Mouse (Mus musculus): ENCODE results near the gene Colq.

Colq gene

DNA sequence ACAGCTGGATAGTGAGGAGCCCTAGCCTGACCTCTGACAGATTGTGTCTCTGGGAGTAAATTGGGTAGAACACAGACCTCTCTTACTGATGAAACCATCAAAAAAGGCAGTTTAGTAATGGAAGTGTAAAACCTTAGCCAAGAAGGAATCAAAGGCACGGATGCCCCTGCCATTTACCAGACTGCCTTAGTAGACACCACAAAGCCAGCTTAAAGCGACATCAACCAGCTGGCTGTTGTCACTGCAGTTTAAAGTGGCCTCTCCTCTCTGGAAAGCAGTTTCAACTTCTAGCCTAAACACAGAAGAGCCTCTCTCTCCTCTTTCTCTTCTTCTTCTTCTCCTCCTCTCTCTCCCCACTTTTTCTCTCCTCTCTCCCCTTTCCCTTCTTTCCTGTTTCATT is 69.8 kb downstream of the Colq start:
- no peak for DNase-seq

DNA sequence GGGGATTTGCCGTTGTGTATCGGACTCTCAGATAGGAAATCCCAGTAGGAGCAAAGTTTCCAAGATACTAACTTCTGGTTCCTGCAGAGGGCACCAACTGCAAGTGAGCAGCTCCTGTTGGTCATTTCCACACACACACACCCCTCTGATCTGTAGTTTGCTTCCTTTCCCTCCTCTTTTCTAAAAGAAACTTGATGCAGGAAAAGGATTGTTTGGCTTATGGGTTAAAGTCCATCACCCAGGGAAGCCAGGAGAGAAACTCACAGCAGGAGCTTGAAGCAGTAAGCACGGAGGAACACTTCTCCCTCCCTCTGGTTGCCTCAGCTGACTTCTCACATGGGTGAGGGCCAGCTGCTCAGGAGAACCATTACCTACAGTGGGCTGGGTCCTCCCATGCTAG is 72.0 kb downstream of the Colq start:
- peak; percentile 69 for DNase-seq

DNA sequence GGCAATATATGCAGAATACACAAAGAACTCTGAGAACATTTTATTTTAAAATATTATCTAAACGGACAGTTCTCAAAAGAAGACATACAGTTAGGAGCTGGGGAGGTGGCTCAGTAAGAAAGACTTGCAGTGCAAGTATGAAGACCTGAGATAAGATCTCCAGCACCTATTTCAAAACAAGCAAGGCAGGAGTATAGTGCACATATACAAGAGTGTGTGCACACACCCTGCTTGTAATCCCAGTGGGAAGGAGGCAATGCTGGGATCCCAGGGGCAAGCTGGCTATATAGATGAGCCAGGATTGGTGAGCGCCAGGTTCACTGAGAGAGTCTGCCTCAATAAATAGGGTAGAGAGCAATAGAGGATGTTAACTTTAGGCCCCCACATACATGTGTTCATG is 75.2 kb downstream of the Colq start:
- DNase-seq = no peak

DNA sequence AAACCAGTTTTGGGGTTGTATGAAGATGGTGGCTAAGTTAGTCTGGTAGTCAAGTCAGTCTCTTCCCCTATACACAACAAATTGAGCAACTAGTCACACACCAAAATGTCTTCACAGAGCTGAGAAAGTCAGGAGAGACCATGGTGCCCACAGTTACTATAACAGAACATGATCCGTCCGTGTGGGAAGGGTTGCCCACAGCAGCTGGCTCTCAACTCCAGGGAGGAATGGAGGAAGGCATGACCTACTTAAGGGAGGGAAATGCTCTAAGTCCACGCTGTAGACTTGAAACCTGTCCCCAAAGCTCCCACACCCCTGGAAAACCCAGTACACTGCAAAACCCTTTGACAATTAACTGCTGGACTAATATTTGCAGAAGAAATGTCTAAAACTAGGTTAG is 80.8 kb downstream of the Colq start:
- no peak for DNase-seq

DNA sequence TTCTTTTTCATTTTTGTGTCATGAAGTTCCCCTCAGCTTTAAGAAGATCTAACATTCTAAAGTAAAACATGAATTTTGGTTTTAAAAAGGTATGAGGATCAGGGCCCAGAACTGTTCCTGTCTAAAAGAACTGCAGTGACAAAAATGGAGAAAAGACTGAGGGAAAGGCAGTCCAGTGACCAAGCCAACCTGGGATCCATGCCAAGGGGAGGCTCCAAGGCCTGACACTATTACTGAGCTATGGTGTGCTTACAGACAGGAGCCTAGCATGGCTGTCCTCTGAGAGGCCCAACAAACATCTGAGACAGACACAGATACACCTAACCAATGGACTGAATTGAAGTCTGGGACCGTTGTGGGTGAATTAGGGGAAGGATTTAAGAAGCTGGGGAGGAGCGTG is 81.2 kb downstream of the Colq start:
- no peak for DNase-seq

DNA sequence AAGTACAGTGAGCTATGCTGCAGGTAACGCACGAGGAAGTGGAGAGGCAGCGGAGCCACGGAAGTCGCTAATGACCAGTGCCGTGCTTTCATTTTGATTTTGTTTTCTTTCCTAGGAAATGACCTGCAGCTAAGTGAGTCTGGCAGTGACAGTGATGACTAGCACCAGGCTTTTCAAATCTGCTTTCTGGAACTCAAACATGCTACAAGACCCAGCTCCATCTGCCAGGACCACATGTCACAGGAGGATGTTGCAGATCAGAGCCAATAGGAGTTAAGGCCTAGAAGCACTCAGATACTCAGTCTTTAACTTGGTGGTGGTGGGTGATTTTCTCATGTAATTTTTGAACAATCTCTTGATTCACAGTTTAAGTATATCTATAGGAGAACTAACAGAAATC is 84.7 kb downstream of the Colq start:
- no peak for DNase-seq

DNA sequence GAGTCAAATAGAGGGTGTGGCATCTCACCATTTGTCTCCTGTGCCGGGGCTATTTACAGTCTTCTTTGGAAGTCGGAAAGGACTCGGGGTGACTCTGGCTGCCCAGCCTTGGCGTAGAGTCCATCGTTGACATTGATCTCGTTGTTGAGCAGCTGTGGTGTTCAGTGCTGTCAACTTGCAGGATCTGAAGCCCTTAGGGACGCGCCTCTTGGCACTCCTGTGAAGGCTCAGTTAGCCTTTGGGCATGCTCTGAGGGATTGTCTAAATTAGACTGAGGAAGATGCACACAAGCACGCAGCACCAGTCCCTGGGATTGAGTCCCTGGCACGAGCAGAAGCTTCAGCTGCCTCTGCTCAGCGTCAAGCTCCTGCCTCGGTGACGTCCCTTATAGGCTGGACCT is 87.7 kb downstream of the Colq start:
- DNase-seq = no peak

DNA sequence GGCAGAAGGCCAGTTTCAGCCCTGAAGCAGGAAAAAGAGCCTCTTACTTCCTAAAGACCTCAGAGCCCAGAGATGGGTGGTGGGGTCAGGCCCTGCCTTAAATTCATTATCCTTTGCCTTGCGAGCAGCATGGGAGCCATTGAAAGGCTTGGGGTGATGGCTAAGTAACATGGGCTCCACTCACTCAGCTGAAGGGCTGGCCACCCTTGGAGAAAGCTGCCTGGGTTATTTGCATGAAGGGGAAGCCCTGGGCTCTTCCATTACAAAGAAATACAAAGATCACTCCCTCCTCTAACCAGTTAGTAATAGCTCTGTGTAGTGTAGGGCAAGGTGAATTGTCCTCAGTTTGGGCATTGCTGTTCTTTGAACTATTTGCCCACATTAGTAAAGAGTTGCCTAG is 91.6 kb downstream of the Colq start:
- DNase-seq = no peak

DNA sequence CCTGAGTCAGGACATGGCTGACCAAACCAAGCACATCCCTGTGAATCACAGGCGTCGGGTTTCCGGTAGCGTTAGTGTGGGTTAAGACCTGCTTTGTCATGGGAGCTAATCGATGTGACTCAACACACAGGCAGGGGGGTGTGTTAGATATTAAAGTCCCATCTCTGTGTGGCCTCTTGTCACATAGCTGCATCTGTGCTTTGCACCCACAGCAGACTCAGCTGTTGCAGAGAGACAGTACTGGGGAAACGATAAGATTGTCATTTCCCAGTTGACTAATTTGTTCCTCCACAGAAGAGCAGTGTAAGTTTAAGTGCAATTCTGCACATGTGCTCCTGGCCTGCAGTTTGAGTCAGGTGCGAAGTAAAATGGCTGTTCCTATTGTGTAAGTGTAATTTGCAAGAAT is 94.9 kb downstream of the Colq start:
- no peak for DNase-seq

DNA sequence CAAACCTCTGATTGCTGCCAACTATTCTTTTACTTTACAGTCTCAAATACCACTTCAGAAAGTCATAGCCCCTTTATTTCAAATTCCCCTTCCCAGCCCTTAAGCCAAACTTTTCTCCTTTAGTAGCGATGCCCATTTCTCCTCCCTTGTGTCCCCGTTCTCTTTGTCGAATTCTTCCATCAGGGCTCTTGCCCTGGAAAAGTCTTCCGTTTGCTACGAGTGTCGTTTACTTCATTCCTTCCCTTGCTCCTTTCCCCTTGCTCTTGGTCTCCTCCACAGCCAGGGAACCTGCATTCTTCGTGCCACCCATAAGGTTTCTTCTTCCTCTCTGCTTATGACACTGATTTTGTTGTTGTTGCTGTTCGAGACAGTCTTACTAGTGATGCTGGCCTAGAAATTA is 95.6 kb downstream of the Colq start:
- DNase-seq = no peak

DNA sequence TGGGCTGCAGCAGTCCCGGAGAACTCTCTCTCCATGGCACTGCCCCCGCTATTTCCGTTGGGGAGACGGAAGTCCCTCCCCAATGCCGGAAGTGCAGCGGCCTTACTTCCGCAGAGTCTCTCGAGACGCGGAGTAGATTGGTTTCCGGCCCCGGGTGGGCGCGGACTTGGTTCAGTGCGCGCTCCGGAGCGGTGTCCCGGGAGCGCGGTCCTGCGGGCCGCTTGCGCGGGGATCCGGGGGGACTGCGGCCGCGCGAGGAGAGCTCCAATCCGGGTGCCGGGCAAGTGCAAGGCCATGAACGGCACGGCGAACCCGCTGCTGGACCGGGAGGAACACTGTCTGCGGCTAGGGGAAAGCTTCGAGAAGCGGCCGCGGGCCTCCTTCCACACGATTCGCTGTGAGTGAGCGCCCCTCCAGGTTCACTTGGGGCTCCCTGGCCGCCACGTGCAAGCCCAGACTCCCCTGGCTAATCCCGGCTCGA is 96.1 kb downstream of the Colq start, which contains the start of gene Mettl6:
Mettl6 (minus strand) TSS at position 66 of the 481 bp plus-strand sequence.
- DNase-seq = peak; percentile 91

DNA sequence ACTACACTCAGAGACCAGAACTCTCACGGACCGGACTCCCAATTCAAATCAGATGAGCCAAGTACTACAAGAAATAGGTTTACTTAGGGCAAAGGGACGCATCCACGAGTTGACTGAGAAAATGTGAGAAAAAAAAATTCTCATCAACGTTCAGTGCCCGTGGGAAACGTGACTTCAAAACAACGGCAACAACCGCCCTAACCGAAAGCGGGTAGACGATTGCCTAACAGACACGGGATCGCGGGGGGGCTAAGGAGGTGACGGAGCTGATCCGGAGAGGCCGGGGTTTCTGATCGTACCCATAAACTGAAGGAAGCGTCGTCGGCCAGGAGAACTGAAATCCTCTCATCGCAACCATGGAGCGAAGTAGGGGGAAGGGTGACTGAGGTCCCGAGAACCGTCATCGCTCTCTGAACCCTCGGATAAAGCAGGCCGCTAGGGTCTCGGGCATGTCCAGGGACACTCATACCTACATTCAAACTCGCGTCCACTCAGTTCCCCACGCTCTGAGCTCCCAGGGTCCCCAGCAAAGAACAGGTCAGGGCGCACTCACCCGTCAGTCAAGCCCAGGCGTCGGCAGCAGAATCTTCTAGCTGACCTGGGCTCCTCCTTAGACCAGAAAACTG is 96.7 kb downstream of the Colq start, which contains the start of gene Eaf1:
Eaf1 (plus strand) TSS at position 51 of the 626 bp plus-strand sequence.
- no peak for DNase-seq

DNA sequence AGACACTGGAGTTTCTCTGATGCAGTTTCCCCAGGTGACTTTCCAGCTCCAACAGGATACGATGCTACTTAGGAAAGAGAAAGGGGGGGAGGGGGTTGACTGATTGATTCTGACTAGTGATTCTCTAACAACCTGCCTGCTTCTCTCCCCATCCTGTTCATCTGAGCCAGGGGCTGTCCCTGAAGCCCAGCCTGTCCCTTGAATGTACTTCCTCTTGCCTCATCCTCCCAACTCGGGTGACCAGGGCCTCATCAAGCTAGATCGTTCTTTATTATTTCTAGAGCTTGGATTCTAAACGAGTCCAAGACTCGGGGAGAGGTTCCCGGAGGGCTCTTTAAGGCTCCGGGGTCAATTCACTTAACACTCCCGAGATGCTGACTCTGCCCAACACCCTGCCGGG is 97.2 kb downstream of the Colq start:
- no peak for DNase-seq

DNA sequence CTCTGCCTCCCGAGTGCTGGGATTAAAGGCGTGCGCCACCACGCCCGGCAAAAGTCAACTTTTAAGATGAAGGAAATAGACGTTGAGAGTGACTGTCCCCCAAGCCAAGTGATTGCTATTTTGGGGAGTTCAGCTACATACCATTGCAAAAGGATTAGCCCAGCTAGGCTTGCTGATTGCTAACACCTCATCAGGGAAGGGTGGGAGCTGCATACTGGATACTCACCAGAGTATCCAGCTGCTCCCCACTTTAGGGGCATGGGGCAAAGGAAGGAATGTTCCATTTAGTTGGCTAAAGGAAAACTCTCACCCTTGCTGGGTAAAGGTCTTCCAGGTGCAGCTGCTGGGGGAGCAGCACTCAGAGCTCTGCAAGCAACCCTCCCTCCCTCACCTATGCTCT is 103.1 kb downstream of the Colq start:
- no peak for DNase-seq

DNA sequence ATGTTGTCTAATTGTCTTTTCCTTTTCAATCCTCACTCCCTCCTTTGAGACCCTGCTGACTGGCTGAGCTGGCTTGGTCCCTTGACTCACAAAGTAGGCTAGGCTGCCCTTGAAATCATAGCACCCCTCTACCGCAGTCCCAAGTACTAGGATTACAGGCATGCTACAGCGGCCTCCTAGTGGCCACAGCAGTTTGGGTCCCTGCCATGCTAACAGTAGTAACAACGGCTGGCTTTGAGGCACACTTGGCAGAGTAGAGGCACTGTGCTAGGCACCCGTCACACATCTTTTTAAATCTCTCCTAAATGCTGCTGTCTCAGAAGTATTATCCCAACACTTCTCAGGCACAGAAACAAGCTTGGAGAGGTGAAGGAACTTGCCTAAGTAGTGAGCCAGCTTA is 104.7 kb downstream of the Colq start:
- no peak for DNase-seq

DNA sequence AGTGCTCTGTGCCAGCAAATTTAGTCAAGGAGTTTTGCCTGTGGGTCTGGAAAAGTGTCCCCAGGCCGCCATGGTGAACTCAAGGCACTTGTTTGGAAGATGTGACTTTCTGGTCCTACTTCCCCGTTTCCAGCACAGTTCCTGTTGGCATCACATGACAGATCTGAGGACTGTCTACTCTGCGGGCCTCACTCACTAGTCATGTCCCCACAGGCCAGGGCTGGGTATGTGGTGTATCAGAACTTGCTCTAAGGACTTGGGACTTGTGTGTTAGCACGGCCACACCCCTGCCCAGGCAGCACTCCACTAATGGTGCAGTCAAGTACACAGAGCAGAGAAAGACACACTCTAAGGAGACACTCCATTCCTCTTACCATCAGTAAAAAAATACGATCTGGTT is 108.7 kb downstream of the Colq start:
- DNase-seq = no peak

DNA sequence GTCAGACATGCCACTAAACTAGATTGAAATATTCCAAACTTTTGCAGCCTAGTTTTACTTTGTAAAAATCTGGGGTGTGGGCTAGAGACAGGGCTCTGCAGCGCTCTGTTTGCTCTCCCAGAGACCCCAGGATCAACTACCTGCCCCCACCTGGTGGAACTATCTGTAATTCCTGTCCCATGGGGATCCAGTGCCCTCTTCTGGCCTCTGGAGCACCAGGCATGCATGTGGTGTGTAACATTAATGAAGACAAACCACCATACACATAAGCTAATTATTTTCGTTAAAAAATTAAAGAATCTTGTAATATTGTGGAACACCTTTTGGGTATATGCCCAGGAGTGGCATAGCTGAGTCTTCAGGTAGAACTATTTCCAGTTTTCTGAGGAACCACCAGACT is 117.8 kb downstream of the Colq start:
- no peak for DNase-seq

All from kidney, adult 9 months (tissue).